Mouse (Mus musculus) heart, adult 2 months (tissue): Measurements from ENCODE around the gene Dscaml1.

ENCODE experiments used
- CTCF ChIP-seq: fragments of 200-600 bp; IDR thresholded peaks from 2 replicates; pipeline ENCODE4 v1.8.1; 2022; ENCODE audit warnings: antibody characterized with exemption, mild to moderate bottlenecking, moderate library complexity
- EP300 ChIP-seq: fragments of 200-500 bp; IDR thresholded peaks from 2 replicates; pipeline ENCODE4 v1.6.1; 2011; ENCODE audit warnings: low read depth, low read length, control low read depth; ENCODE audit not compliant: insufficient read depth
- POLR2A ChIP-seq: fragments of 200-500 bp; IDR thresholded peaks from 2 replicates; pipeline ENCODE4 v1.6.1; 2011; ENCODE audit warnings: mild to moderate bottlenecking, low read depth, low read length, control low read depth; ENCODE audit not compliant: insufficient read depth

DNA sequence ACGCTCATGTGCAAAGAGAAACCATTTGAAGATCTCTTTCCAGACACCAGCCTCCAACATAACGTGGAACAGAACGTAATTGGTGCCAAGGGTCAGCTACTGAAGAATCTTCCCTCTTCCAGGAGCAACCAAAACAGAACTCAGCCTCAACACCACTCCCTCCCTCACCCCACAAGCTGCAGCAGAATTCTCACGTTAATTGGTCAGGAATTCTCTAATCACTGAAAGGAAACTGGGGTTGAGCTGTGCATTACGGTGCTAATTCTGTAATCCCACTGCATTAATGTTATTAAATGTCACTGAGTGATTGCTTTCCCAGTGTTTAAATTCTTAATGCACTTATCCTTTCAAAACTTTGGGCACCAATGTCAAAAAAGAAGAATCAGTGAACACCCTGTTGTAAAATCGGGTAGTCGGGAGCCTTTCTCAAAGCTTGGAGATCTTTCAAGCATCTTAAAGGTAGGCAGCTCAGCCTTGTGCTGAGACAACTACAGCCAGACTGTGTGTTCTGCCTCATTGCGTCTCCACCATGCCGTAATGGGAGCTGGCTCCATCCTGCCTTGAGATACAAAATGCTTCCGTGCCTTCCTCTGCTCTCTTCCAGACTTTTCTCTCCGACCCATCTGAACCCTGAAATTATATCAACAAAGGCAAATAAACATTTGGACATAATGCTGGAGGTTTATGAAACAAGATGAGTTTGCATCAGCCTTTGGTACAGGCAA is 184.1 kb downstream of the Dscaml1 start:
- TF ChIP-seq CTCF (no peak), POLR2A (no peak), EP300 (no peak)
